Mouse (Mus musculus) kidney, adult 9 months (tissue): ENCODE data around the gene Hdc.

ENCODE experiments used
- DNase-seq: peaks from one replicate; pipeline ENCODE4 v3.0.0; 2022

Hdc gene

DNA sequence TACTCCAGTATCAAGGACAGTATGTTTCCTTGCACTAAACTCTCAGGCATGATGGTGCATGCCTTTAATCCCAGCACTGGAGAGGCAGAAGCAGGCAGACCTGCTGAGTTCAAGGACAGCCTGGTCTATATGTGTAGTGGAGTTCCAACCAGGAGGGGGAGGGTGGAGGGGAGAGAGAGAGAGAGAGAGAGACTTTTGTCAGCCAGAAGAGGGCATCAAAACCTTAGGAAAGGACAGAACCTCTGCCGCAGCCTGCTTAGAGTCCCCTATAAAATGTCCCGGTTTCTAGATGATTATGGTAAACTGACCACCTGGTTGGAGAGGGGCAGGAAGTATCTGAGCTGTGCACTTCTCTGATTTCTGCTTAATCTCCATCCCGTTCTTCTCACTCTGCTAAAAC lies 20.1 kb downstream of the Hdc start:
- no peak for DNase-seq

- DNase-seq, result no peak
These were observed 20.7 kb downstream of the Hdc start for GRCm38 (mm10) chr2:126598359-126598758.

DNA sequence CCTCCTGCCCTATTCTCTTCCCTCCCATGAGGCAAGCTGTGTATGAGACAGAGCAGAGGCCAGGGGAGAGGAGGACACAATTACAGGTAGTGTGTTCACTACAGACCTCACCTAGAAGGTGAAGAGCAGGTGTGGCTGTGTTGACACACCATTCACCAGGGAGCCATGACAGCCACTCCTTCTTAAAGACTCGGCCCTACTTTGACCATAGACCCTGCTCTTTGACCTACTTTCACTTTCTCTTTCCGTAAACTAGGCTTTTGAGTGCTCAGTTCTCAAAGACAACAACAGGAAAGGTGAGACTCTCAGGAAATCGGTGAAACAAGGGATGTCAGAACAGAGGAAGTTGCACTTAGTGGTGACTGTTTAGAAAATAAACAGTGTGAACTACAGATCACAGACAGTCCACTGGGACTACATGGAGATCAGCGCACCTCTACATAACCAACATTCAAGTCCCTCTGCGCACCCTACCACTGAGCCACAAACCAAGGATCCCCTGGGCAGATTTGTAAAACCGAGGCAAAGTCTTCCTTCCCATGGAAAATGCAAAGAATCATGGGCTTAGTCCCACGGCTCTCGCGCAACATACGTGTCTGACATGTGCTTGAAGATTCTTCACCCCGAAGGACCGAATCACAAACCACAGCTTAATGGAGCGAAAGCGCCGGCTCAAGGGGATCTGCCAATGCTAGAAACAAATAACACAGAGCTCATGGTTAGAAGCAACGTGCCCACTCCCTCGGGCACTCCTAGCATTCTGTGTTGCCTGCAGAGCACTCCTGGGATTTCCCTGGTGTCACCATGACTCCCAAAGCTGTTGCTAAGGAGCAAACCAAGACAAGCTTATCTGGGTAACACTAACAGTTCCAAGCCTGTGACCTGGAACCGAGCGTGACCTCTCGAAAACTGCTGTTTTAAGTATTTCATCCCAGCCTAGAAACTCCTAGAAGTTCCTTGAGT lies 21.5 kb downstream of the Hdc start:
- DNase-seq, result no peak

DNA sequence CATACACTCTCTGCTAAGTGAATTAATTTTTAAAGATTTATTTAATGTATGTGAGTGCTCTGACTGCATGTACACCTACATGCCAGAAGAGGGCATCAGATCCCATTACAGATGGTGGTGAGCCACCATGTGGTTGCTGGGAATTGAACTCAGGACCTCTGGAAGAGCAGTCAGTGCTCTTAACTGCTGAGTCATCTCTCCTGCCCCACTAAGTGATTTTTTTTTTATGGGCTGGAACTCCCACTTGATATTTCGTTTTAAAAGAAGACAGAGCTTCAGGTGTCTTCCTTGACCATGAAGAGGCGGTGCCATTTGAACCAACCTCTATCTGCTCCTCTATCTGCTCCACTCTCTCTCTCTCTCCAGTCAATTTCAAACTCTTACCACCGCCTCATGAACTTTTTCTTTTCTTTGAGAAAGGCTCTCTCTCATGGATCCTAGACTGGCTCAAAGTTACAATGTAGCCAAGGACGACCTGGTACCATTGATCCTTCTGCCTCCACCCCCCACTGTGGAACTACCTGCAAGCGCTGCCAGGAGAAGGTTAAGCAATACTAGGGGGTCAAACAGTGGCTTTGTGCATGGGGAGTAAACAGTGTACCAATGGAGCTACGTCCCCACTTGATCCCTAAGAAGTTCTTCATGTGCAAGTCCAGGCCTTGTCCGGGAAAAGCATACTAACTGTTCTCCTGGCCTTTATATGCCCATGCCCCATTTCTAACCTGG lies 22.6 kb downstream of the Hdc start:
- DNase-seq, result peak; percentile 14

DNA sequence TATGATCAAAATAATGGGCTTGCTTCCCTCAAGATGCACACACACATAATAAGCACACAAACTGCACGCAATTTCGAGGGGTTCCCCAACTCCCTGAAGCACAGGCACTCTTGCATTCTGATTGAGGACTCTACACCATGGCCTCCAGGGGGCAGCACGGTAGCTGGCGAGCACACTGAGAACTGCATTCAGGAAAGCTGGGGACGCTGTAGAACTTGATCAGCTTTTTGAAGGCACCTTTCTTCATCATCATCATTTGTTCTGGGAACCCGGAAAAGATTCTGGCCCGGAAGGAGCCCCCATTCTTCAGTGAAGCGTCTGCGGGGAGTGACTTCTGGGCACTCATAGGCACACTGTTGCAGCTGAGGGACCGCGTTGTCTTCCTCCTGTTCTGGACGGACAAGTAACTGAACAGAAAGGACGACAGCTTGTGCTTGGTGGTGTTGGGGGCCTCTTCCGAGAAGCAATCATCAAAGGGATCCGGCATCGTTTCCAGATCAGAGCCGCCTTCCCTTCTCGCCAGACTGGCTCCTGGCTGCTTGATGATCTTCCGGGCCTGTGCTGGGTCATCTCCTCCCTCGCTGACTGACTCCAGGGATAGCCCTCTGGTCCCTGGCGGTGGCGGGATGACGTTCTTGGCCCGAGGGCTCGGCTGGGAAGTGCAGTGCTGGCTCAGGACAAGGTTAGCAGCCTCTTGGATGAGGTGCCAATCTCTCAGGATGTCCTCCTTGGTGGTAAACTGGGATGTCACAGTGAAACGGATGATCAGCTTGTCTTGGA lies 25.1 kb downstream of the Hdc start:
- no peak for DNase-seq

DNA sequence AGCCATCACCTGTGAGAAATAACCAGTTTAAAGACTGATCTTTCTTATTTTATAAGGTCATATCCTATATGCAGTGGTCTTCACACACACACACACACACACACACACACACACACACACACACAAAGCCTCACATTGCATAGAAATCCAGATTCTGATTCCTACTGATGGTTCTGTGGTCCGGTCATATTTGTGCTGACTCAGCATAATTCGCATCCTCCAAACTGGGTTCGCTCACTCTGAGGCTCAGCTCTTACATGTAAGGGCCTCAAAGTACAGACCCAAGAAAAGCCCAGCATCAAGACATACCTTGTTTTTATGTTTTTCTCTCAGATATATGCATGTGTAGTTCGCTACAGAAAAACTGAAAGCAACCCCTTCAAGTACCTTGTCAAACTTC lies 27.8 kb downstream of the Hdc start:
- DNase-seq, result no peak

- peak; percentile 35 for DNase-seq
These were observed 31.6 kb downstream of the Hdc start for GRCm38 (mm10) chr2:126587468-126587867.

DNA sequence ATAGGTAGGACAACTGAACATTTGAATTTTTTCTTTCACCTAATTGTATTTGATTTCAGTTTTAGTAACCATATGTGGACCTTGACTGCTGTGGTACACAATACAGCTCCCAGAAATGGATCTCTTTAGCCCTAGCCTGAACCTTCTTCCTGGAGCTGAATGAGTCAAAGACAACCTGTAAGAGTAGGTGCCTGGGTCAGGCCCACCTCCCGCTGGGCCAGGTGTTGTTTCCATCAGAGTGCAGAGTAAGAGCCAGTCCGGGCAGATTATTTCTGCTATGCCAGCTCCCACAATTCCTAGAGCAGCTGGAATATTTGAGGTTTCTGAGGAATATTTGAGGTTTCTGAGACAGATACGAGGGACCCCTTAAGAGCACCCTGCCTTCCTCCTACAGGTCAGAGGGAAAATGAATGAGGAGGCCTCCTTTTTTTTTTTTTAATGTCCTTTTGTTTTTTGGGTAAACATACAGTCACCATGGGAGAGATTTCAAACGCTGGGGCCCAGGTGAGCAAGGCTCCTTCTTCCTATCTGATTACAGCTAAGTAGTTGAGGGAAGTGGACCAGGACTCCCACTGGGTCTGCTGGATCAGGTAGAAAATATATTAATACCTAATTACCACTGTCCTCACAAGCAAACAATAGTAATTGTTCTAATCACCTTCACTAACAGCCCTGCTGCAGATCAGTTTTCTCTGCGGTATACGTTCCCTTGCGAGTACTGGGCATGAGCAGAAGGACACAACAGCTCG lies 34.3 kb downstream of the Hdc start:
- no peak for DNase-seq

DNA sequence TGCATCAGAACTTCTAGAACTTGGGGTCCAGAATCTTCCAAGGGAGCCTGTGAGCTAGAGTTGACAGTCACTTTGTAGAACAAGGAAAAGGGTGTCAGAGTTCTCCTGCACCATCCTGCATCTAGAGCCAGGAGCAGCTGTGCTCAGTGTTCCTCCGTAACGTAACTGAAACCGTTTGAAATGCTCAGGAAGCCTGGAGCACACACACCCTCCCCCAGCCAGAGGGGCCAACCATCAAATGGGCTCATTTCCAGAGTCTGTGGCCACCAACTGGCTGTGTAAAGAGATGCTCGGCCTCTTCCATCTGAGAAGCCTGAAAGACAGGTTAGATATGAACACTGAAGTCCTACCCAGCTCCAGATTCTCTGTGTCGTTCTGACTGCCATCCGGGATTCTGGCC lies 35.1 kb downstream of the Hdc start:
- DNase-seq, result no peak

- no peak for DNase-seq
These were observed 39.8 kb downstream of the Hdc start for GRCm38 (mm10) chr2:126579282-126579681.

GRCm38 (mm10) chr2:126577362-126577761 lies 41.7 kb downstream of the Hdc start:
- DNase-seq, result no peak

DNA sequence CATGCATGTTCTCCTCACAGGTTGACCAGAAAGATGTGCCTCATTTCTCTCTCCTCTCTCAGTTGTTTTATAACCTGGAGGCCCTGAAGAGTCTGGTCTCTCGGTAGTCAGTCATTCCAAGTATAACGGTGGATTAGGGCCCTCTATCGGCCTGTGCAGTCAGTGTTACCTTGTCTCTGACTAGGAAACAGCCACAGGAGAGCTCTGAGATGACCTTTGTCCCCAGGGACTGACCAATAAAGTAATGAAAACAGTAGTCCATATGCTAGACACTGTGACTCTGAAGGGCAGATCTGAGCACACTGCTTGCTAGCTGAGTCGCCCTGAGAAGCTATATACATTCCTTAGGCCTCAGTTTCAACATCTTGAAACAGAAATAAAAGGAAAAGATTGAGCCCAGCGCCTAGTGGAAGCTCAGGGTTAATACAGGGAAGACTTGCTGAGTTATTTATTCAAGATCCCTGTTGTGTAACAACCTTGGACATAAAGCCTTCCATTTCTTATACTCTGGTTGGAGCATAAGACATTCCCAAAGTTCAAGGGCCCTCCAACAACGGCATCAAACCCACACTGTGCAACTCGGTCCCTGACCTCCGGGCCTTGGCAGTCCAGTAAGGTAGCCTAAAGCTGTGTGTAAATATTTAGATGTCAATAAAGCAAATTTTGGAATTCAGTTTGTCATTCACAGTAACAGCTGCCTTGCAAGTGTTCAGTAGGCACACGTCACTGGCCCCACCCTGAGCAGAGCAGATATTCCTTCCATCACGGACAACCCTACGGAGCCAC lies 43.5 kb downstream of the Hdc start:
- peak; percentile 81 for DNase-seq

DNA sequence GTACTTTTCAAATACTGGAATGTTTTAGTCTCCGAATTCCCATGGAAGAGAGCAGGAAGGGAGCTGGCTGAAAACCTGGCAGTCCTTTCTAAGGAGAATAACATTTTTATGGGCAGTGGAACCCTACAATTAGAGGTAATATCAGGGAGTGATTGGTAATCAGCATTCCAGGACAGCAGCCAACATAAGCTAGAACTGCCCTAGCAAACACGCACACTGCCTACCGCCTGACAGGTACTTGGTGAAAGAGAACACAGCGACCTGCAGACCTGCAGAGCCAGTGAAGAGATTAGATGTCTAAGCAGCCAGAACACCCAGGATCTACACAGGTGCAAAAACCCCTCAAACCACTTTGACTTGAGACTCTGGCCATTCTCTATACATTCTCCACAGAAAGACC lies 46.4 kb downstream of the Hdc start:
- DNase-seq, result no peak

GRCm38 (mm10) chr2:126572163-126572562 lies 46.9 kb downstream of the Hdc start:
- no peak for DNase-seq

GRCm38 (mm10) chr2:126563411-126564105 lies 55.5 kb downstream of the Hdc start:
- DNase-seq, result no peak

- no peak for DNase-seq
These were observed 59.0 kb downstream of the Hdc start for GRCm38 (mm10) chr2:126560094-126560493.

DNA sequence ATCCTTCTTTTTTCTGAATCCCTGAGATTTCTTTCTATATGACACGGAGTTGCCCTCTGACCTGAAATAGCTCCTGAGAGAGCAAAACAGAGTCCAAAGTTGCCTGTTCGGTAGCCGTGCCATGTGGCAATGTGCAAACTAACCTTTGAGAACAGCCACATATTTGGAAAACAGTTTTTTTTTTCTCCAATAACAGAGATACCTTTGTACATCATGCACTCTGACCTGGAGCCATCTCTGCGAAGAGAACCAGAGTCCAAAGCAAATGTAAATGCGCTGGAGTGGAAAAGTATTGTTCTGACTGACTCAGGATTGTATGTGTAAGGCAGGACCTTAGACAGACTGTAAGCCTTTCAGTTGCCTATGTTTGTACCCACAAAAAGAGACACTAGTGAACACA lies 63.6 kb downstream of the Hdc start:
- peak; percentile 78 for DNase-seq

GRCm38 (mm10) chr2:126553291-126553639 lies 65.8 kb downstream of the Hdc start:
- DNase-seq, result no peak

GRCm38 (mm10) chr2:126552357-126553290 lies 66.5 kb downstream of the Hdc start, which contains the start of gene Slc27a2:
Gene Slc27a2 (plus strand): TSS chr2:126552407.
- peak; percentile 93 for DNase-seq

DNA sequence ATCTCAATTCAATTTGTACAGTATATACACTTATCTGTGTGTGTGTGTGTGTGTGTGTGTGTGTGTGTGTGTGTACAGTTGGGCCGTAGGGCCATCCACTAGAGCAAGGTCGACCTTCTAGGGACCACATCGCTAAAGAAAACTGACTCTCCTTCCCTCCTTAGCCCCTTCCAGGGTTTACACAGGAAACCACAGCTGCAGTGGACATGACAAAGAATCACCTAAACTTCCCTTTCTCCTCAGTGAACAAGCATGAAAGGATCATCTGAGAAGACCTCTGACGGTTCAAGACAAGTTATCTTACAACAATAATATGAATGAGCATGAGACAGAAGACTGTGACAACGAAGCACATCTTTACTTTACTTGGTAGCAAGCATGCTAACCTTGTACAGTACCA lies 67.2 kb downstream of the Hdc start:
- DNase-seq, result no peak
